Mouse (Mus musculus): ENCODE data around the gene Pde6h. TPM values are rescaled to one million over a fixed set of nuclear protein-coding genes. Genes with fewer than 3 reads are reported as not detected.

Gene Pde6h
- polyA plus RNA-seq, 1 experiment from 2014 or later: 0.27 TPM

DNA sequence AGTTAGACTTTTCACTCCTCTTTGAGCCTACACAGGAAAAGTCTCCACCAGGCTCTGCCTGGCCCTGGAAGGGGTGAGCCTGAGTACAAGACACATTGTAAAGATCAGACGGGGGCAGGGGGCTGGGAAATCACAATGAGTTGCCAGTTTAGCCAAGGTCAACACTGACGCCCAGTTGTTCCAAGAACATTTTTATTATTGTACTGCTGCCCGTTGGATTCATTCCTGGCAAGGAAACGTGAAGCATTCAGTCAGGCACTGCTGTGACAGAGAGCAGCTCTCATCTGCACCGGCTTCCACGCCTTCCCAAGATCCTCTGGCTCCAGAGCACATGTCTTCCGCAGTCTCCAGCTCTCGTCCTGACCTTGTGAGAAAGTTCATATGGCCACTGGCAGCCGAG lies 35.8 kb upstream of the Pde6h start:
- 31% methylated on average over 9 of the region's 9 CpGs for WGBS
- peaks cover 5% of the 10 kb centered on the region; the same call in 1 of the 2 replicates for H3K4me1 ChIP-seq (ENCODE audit: insufficient read depth, low read depth, low read length)
- peak overlapping the region; percentile 77 for H3K27ac ChIP-seq (ENCODE audit: low read length)
- no peak overlapping the region for H3K4me2 ChIP-seq (replicated peaks; ENCODE audit: low read depth, low read length)
- no peaks in the 10 kb centered on the region for H3K36me3 ChIP-seq (ENCODE audit: insufficient read depth, low read length)
- no peaks in the 10 kb centered on the region for H3K9me3 ChIP-seq (ENCODE audit: low read length)
- no peak overlapping the region for H3K9ac ChIP-seq (replicated peaks; ENCODE audit: low read depth)
- ATAC-seq (peak; percentile 95), DNase-seq (ENCODE audit: low spot score) (peak; percentile 93)
- TF ChIP-seq EP300 (IDR thresholded peaks at IDR 0.05) (peak; percentile 83), CTCF (IDR thresholded peaks at IDR 0.05) (no peak)
- H3K4me3 ChIP-seq (ENCODE audit: low read depth, low read length): no peak overlapping the region
- H3K27me3 ChIP-seq (replicated peaks; ENCODE audit: insufficient read depth, low read length): no peaks in the 10 kb centered on the region

DNA sequence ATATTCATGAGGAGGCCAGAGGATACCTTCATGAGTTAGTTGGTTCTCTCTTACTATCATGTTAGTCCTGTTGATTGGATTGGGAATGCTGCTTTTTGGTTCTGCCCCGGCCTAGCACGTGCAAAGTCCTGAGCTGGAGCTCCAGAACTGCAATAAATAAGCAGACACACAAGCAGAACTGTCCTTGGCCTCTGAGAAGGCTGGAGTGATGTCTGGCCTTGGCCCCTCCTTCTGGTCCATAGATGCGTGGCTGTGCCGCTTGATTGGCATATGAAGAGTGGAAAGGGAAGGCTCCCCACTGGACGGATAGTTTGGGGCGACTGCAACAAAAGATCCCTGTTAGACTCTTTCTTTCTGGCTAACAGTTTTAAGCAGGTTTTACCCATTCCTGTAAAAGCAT lies 34.6 kb upstream of the Pde6h start:
- peaks cover 5% of the 10 kb centered on the region; the same call in 1 of the 2 replicates for H3K4me1 ChIP-seq (ENCODE audit: insufficient read depth, low read depth, low read length)
- no peaks in the 10 kb centered on the region for H3K27me3 ChIP-seq (replicated peaks; ENCODE audit: insufficient read depth, low read length)

DNA sequence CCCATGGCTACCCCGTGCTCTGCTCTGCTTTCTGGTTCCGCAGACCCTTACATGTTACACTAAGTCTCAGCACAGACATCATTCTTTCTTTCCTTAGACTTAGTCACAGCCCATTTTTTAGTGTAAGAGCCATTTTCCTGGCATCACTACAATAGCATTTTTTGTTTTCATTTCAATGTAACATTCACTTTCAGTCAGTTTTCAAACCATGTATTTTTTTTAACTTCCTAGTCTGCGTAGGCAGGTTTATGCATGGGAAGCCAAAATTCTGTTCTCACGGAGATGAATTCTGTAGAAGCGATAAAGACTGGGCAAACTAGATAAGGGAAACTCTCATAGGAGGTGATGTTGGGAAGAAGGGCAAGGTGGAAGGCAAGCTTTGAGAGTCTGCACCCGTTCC lies 34.1 kb upstream of the Pde6h start:
- H3K9ac ChIP-seq (replicated peaks; ENCODE audit: low read depth): no peak overlapping the region
- 68% methylated on average over 6 of the region's 6 CpGs for WGBS
- ATAC-seq: no peak
- H3K4me2 ChIP-seq (replicated peaks; ENCODE audit: low read depth, low read length): no peak overlapping the region
- no peaks in the 10 kb centered on the region for H3K27me3 ChIP-seq (replicated peaks; ENCODE audit: insufficient read depth, low read length)
- DNase-seq (ENCODE audit: low spot score): no peak
- H3K27ac ChIP-seq (ENCODE audit: low read length): no peak overlapping the region
- H3K36me3 ChIP-seq (ENCODE audit: insufficient read depth, low read length): no peaks in the 10 kb centered on the region
- H3K4me1 ChIP-seq (ENCODE audit: insufficient read depth, low read depth, low read length): peaks cover 5% of the 10 kb centered on the region; the same call in 1 of the 2 replicates
- no peaks in the 10 kb centered on the region for H3K9me3 ChIP-seq (ENCODE audit: low read length)
- H3K4me3 ChIP-seq (ENCODE audit: low read depth, low read length): no peak overlapping the region
- TF ChIP-seq EP300 (IDR thresholded peaks at IDR 0.05) (no peak), CTCF (IDR thresholded peaks at IDR 0.05) (no peak)

More for the DNA sequence above, 34.6 kb upstream of the Pde6h start:
- no peak for TF ChIP-seq EP300 (IDR thresholded peaks at IDR 0.05)
- no peak for TF ChIP-seq CTCF (IDR thresholded peaks at IDR 0.05)
- DNase-seq (ENCODE audit: low spot score) (no peak), ATAC-seq (no peak)
- H3K9me3 ChIP-seq (ENCODE audit: low read length): no peaks in the 10 kb centered on the region
- no peak overlapping the region for H3K4me2 ChIP-seq (replicated peaks; ENCODE audit: low read depth, low read length)
- H3K36me3 ChIP-seq (ENCODE audit: insufficient read depth, low read length): no peaks in the 10 kb centered on the region
- no peak overlapping the region for H3K4me3 ChIP-seq (ENCODE audit: low read depth, low read length)
- WGBS: 80% methylated on average over 6 of the region's 6 CpGs
- no peak overlapping the region for H3K9ac ChIP-seq (replicated peaks; ENCODE audit: low read depth)
- peak overlapping the region; percentile 29; the same call in 1 of the 2 replicates for H3K27ac ChIP-seq (ENCODE audit: low read length)

DNA sequence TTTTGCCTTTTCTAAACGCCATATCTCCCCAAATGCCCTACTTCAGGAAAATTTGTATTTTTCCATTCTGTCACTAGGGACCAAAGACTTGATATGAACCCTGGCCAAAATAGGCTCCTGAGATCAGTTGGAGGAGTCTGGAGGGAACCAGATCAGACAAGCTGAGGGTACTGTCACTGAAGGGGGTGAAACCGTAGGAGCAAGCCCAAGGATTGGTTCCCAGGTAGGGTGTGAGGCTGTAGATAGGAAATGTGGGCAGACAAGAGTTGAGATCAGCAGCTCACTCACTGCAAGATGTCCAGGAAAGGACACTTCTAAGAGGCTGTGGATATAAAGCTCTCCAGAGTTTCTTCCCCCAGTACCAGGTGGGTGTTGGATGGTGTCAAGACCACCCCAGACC lies 31.6 kb upstream of the Pde6h start:
- H3K4me1 ChIP-seq (ENCODE audit: insufficient read depth, low read depth, low read length): peaks cover 9% of the 10 kb centered on the region; the same call in 1 of the 2 replicates
- no peaks in the 10 kb centered on the region for H3K36me3 ChIP-seq (ENCODE audit: insufficient read depth, low read length)
- no peak overlapping the region for H3K4me2 ChIP-seq (replicated peaks; ENCODE audit: low read depth, low read length)
- no peak for DNase-seq (ENCODE audit: low spot score)
- 83% methylated on average over 2 of the region's 2 CpGs for WGBS
- no peak overlapping the region for H3K9ac ChIP-seq (replicated peaks; ENCODE audit: low read depth)
- no peaks in the 10 kb centered on the region for H3K27me3 ChIP-seq (replicated peaks; ENCODE audit: insufficient read depth, low read length)
- ATAC-seq: no peak
- H3K4me3 ChIP-seq (ENCODE audit: low read depth, low read length): no peak overlapping the region
- TF ChIP-seq EP300 (IDR thresholded peaks at IDR 0.05): no peak
- TF ChIP-seq CTCF (IDR thresholded peaks at IDR 0.05): no peak
- no peaks in the 10 kb centered on the region for H3K9me3 ChIP-seq (ENCODE audit: low read length)
- H3K27ac ChIP-seq (ENCODE audit: low read length): no peak overlapping the region

DNA sequence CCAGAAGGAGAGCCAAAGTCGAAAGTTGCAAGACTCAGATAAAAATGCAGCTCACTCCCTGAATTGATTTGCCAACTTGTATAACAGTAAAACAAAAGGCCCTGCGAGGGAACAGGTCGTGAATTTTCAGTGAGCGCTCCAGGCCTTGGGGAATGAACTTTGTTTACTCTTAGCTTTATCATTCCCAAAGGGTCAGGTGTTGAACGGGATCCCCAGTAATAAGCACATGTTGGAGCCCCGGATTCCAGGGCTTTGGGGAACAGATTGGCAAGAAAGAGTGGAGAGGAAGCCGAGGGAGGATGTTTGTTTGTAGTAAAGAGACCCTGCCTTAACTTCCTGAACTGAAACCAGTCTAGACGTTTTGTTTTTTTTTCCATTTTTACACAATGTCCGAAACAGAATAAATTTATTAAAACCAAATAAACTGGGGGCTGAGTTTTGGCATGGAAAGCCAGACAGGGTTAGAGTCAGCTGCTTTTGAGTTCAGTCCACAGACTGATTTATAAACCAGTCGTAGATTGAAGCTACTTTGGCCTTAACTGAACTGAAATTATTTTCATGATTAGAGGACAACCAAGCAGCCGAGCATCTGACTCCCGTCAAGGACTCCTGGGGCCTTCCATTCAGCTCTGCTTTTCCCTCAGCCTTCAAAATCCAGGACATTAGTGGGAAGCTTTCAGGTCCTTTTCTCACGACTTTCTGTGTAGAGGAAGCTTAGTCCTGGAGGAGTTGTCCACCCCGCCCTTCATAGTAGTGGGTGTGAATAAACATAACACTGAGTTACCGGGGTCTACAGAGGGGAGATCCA lies 28.9 kb upstream of the Pde6h start:
- Histone ChIP-seq H3K9ac (replicated peaks; ENCODE audit: low read depth) (no peak overlapping the region), H3K4me1 (ENCODE audit: insufficient read depth, low read depth, low read length) (peaks cover 3% of the 10 kb centered on the region; the same call in 1 of the 2 replicates), H3K36me3 (ENCODE audit: insufficient read depth, low read length) (no peaks in the 10 kb centered on the region), H3K27ac (ENCODE audit: low read length) (peak overlapping the region; percentile 34), H3K9me3 (ENCODE audit: low read length) (no peaks in the 10 kb centered on the region), H3K4me2 (replicated peaks; ENCODE audit: low read depth, low read length) (no peak overlapping the region), H3K4me3 (ENCODE audit: low read depth, low read length) (no peak overlapping the region), H3K27me3 (replicated peaks; ENCODE audit: insufficient read depth, low read length) (no peaks in the 10 kb centered on the region)
- TF ChIP-seq EP300 (IDR thresholded peaks at IDR 0.05) (no peak), CTCF (IDR thresholded peaks at IDR 0.05) (no peak)
- no peak; the same call in 1 of the 2 replicates for ATAC-seq
- peak; percentile 54 for DNase-seq (ENCODE audit: low spot score)
- WGBS: 22% methylated on average over 15 of the region's 15 CpGs

DNA sequence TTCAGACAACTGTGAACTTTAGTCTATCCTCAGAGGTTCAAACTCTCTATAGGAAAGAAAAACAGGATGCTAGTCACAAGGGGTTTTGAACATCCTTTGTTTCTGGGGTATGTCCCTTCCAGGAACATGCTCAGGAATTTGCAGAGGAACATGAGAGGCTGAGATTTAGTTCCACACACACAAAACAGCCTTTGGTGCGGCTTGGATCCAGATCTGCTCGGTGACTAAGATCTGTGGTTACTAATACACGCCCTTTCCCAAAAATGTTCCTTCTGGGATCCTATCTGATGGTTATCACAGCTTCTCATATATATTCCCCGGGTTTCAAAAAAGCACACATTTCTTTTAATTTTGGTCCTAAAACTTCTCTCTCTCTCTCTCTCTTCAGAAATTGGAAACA lies 25.8 kb upstream of the Pde6h start:
- DNase-seq (ENCODE audit: low spot score): peak; percentile 80

More for the DNA sequence above, 25.8 kb upstream of the Pde6h start:
- Histone ChIP-seq H3K4me1 (ENCODE audit: insufficient read depth, low read depth, low read length) (peaks cover 3% of the 10 kb centered on the region; the same call in 1 of the 2 replicates), H3K9me3 (ENCODE audit: low read length) (no peaks in the 10 kb centered on the region), H3K27ac (ENCODE audit: low read length) (peak overlapping the region; percentile 87), H3K27me3 (replicated peaks; ENCODE audit: insufficient read depth, low read length) (no peaks in the 10 kb centered on the region), H3K4me2 (replicated peaks; ENCODE audit: low read depth, low read length) (no peak overlapping the region), H3K4me3 (ENCODE audit: low read depth, low read length) (no peak overlapping the region), H3K36me3 (ENCODE audit: insufficient read depth, low read length) (no peaks in the 10 kb centered on the region), H3K9ac (replicated peaks; ENCODE audit: low read depth) (no peak overlapping the region)
- 46% methylated on average over 4 of the region's 4 CpGs for WGBS
- ATAC-seq: peak; percentile 56
- TF ChIP-seq CTCF (IDR thresholded peaks at IDR 0.05) (no peak), EP300 (IDR thresholded peaks at IDR 0.05) (no peak)
